Mouse (Mus musculus) induced T-regulatory cell, adult 2 months (primary cell): Measurements from ENCODE around the gene Usp49.
"Not testable (repeated sequence)": the region's sequence is repeated elsewhere in the genome, so short reads cannot be mapped to it uniquely, and the experiment has no call there.

Experiments used
- DNase-seq: peaks from one replicate; pipeline ENCODE4 v3.0.0-alpha.2; 2012; ENCODE audit warnings: low read depth

Usp49 gene

GRCm38 (mm10) chr17:47610849-47611660, 19.4 kb upstream of the Usp49 start, which contains the start of the genes Bysl, Med20 and Gm20517:
Bysl (minus strand) TSS chr17:47611492.
Med20 (plus strand) TSS chr17:47611582.
Gm20517 (plus strand) TSS chr17:47611589.
- peak; percentile 99 for DNase-seq

DNA sequence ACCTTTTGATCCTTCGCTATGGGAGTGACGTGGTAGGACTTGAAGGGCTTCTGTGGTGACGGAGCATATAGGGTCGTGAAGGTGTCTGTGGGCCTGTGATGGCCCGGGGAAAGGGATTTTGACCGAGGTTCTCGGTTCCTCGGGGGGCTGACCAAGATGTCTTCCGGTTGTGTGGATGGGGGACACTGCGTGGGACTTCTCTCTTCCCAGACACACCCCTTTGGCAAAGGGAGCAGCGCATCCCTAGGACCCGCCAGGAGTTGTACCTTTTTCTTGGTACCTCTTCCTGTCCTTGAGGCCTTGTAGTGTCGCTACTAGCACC, 18.9 kb upstream of the Usp49 start:
- no peak for DNase-seq

GRCm38 (mm10) chr17:47614018-47614417, 16.5 kb upstream of the Usp49 start:
- peak; percentile 79 for DNase-seq

GRCm38 (mm10) chr17:47616119-47616518, 14.4 kb upstream of the Usp49 start:
- DNase-seq = no peak

- DNase-seq = no peak
Observed at GRCm38 (mm10) chr17:47616652-47617051, 13.8 kb upstream of the Usp49 start.

GRCm38 (mm10) chr17:47617605-47618307, 12.7 kb upstream of the Usp49 start:
- DNase-seq = no peak

DNA sequence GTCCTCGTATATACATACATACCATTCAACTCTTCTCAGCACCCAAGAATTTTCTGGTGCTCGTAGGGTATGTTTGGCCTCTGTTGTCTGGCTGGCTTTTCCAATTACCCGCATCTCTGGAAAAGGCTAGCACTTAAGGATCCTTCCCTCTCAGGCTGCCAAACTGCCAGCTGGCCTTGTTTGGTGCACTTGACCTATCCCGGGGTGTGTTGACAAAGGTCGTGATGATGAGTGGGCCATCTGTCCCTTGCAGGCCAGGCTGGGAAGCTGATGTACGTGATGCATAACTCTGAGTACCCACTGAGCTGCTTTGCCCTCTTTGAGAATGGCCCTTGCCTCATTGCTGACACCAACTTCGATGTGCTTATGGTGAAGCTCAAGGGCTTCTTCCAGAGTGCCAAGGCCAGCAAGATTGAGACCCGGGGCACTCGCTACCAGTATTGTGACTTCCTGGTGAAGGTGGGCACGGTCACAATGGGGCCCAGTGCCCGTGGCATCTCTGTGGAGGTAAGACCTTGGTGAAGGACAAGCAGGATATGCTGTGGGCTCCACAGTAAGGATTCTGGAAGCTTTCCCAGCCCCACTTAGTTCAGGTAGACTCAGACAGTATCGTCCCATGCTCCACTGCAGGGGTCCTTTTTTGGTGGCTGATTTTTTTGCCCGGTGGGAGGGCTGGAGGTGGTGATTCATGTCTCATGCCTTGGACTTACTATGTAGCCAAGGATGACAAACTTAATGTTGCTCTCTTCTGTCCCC, 11.8 kb upstream of the Usp49 start:
- DNase-seq = no peak

DNA sequence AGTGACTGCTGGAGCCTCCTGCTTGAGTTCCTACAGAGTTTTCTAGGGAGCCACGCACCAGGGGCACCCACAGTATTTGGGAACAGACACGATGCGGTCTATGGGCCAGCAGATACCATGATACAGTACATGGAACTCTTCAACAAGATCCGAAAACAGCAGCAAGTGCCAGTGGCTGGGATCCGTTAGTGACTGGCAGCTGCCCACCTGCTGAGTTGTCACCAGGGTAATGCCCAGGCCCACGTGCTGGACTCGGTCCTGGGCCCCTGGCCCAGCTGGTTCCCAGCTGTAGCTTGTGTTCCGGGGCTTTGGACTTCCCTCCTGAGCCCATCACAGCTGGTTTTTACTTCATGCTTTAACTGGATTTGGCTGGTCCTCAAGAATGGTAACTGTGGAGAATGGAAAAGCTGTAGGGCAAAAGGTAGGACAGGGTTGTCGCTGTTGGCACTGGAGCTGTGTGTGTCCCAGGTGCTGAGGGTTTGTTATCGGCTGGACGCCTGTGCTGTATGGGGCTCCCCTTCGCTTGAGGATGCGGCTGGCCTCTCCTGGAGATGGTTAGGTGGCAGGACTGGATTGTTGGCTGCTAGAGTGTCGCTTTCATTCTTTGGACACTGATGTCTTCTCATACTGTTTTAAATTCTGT, 7.5 kb upstream of the Usp49 start:
- no peak for DNase-seq

DNA sequence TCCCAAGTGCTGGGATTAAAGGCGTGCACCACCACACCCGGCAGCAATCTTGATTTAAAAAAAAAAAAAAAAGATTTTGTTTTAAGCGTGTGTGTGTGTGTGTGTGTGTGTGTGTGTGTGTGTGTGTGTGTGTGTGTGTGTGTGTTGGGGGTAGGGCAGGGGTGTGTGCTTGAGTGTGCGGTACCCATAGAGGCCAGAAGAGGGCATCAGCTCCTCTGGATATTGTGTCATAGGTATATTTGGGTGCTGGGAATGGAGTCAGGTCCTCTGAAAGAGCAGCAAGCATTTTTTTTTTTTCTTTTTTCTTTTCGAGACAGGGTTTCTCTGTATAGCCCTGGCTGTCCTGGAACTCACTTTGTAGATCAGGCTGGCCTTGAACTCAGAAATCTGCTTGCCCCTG, 5.9 kb upstream of the Usp49 start:
- DNase-seq = not testable (repeated sequence)

DNA sequence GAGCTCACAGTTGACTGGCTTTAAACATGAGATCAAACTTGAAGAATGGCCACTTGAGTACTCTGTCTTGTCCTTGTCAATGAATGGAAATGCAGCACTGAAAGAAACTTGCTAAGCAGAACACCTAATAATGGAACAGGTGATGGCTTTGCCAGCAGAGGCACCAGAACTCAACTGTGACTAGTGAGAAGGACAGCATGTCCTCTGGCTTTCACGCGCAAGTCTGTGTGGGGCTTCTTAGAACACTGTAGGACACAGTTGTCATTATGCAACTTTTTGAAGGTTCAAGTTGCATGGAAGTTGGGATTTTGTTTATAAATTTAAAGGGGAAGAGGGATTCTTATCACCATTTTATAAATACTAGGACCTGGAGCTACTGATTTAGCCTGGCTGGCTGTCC, 5.4 kb upstream of the Usp49 start:
- DNase-seq = no peak

GRCm38 (mm10) chr17:47626031-47626430, 4.5 kb upstream of the Usp49 start:
- DNase-seq = no peak

- DNase-seq = no peak
Observed at GRCm38 (mm10) chr17:47627791-47628190, 2.7 kb upstream of the Usp49 start.

GRCm38 (mm10) chr17:47628851-47629676, 1.4 kb upstream of the Usp49 start:
- peak; percentile 97 for DNase-seq

- peak; percentile 42 for DNase-seq
Observed at GRCm38 (mm10) chr17:47629717-47630677, 493 bp upstream of the Usp49 start.

DNA sequence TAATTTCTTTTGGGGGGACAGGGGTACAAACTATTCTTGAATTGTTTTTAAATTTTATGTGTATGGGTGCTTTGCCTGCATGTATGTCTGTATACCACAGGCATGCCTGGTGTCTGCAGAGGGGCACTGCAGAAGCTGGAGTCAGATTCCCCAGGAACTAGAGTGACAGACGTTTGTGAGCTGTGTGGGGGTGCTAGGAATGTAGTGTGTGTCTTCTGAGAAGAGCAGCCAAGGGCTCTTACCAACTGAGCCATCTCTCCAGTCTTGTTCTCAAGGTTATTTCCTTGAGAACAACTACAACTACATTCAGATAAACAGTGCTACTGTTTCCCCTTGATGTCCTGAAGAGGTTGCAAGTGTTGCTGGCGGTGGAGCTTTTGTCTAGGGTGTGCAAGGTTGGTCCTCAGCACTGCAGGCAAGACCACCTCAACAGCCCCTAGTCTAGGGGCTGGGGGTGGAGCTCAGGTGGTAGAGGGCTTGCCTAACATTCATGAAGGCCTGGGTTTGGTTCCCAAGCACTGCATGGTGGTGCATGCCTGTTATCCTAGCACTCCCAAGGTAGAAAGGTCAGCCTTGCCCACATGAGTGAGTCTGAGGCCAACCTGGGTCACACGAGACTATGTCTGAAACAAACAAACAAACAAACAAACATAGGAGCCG, 1.8 kb downstream of the Usp49 start:
- no peak for DNase-seq

DNA sequence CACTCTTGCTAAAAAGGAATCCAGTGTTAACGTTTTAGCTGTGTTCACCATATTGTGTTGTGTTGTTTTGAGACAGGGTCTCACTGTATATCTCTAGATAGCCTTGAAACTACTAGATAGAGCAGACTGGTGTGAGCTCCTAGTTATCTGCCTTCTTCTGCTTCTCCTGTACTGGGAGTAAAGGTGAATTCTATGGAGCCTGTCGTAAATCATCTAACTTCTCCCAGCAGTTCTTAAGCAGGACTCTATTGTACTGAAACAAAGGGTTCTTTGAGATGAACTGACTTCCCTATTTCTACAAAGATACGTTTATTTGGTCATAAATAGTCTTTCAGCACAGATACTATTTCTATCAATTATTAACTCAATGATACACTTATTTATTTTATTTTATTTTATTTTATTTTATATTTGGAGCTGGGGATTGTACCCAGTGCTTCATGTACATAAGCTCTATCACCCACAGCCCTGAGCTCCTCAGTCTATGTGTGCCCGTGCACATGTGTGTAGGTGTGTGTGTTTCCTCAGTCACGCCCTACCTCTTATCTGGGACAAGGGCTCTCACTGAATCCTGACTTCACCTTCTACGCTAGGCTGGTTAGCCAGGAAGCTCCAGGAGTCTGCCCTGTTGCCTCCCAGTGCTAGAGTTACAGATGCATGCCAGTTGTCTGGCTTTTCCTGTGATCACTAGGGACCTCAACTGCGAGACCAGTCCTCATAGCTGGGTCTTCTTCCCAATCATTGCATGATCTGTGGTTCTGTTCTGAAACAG, 3.7 kb downstream of the Usp49 start:
- DNase-seq = no peak

DNA sequence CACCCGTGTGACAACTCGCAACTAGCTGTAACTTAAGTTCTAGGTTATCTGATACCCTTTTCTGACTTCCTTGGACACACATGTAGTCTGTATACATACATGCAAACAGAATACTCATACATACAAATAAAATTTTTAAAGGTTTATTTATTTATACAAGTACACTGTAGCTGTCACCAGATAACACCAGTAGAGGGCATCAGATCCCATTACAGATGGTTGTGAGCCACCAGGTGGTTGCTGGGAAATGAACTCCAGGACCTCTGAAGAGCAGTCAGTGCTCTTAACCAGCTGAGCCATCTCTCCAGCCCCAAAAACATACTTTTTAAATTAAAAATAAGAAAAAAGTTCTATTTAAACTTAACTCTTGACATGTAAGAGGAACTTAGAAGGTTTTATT, 12.5 kb downstream of the Usp49 start:
- peak; percentile 31 for DNase-seq

DNA sequence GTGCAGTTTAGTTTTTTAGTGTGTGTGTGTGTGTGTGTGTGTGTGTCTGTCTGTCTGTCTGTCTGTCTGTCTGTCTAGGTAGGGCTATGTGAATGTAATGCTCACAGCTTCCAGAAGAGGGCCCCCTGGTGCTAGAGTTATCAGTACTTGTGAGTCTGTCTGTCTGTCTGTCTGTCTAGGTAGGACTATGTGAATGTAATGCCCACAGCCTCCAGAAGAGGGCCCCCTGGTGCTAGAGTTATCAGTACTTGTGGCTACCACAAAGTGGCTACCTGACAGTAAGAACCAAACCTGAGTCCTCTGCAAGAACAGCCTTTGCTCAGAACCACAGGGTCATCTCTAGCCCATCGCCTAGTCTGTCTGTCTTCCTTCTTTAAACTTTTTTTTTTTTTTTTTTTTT, 16.2 kb downstream of the Usp49 start:
- peak; percentile 91 for DNase-seq

GRCm38 (mm10) chr17:47648966-47649365, 18.5 kb downstream of the Usp49 start:
- DNase-seq = no peak
